Mouse (Mus musculus) G1E (cell line): ENCODE measurements around the gene Ppil6.

Experiments used
- CTCF ChIP-seq: IDR thresholded peaks from 2 replicates; pipeline ENCODE4 v1.5.1; 2012; ENCODE audit warnings: low read depth, low read length, inconsistent platforms, mixed read lengths
- GATA1 ChIP-seq: IDR thresholded peaks from 2 replicates; pipeline ENCODE4 v1.6.1; 2012; ENCODE audit warnings: borderline replicate concordance, low read length, inconsistent platforms, mixed read lengths
- GATA2 ChIP-seq: IDR thresholded peaks from 2 replicates; pipeline ENCODE4 v1.6.1; 2012; ENCODE audit warnings: low read depth, low read length, inconsistent platforms, borderline replicate concordance
- POLR2AphosphoS5 ChIP-seq: IDR thresholded peaks from 2 replicates; pipeline ENCODE4 v1.6.1; 2012; ENCODE audit warnings: low read depth, low read length, inconsistent platforms; ENCODE audit not compliant: insufficient replicate concordance
- TAL1 ChIP-seq: conservative IDR thresholded peaks from 2 replicates; pipeline ENCODE4 v1.6.1; 2012; ENCODE audit warnings: low read depth, low read length, inconsistent platforms, mixed read lengths

- TF ChIP-seq CTCF = no peak
- TF ChIP-seq POLR2AphosphoS5 = no peak
- no peak for TF ChIP-seq GATA1
- no peak for TF ChIP-seq GATA2
- TF ChIP-seq TAL1 = no peak
These were observed 945 bp upstream of the Ppil6 start for GRCm38 (mm10) chr10:41489294-41489693.
